Mouse (Mus musculus) testis, adult 2 months (tissue): ENCODE measurements around the gene Myl4.

Source experiments
- CTCF ChIP-seq: fragments of 200-500 bp; IDR thresholded peaks from 2 replicates; pipeline ENCODE4 v1.5.1; 2012; ENCODE audit warnings: low read depth, mild to moderate bottlenecking, inconsistent platforms, low read length, moderate library complexity; ENCODE audit not compliant: control insufficient read depth, insufficient read depth, insufficient replicate concordance
- POLR2A ChIP-seq: fragments of 200-500 bp; IDR thresholded peaks from 2 replicates; pipeline ENCODE4 v1.6.1; 2012; ENCODE audit warnings: low read depth, mild to moderate bottlenecking, inconsistent platforms, low read length, moderate library complexity; ENCODE audit not compliant: control insufficient read depth

DNA sequence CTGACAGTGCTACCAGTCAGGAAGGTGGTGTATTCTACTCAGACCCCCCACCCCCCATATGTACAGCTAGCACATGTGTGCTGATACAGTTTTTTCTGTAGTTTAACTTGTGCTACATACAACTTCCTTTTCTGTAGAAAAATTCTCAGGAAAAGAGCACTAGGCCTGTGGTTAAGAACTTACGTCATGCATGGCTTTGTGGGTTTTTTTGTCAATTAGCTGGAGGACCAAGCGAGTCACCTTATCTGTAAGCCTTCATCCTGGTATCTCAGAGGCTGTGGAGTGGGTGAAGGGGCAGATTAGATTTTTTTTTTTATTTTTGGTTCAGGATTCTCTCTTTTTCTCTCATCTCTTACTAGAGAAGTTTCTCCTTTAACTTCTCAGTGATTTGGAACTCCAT lies 63.7 kb downstream of the Myl4 start:
- TF ChIP-seq CTCF, result no peak
- TF ChIP-seq POLR2A, result no peak
